Mouse (Mus musculus) heart, postnatal 0 days (tissue): ENCODE results near the gene Rassf1.

Source experiments
- CTCF ChIP-seq: IDR thresholded peaks from 2 replicates; pipeline ENCODE4 v1.5.1; 2016; ENCODE audit warnings: antibody characterized with exemption, control low read depth, low read depth
- EP300 ChIP-seq: IDR thresholded peaks from 2 replicates; pipeline ENCODE4 v1.6.1; 2016; ENCODE audit warnings: antibody characterized with exemption, low read depth

DNA sequence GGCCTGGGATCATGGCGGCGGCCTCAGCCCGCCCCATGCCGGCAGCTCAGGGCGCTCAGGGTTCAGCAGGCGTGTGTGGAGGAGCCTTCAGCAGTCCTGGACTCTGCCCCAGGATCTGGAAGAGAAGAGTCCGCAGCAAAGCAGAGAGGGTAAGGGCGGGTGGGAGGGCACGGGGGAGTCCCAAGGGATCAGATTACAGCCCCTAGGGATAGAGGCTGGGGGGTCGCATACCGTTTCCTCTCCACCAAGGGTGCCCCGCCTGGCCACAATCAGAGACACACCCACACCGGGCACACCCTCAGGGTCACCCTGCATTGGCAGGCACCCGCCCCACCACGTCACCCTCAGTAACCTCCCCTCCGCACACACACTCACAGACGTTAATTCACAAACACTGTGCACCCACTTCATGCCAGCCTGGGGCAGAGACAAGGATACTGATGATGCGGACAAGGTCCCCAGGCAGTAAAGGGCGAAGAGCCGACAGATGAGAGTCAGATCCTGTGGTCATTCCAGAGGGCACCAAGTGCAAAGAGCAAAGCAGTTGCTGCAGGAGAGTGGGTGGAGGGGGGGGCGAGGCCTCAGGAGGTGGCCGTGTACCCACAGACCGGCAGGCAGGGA lies 53.8 kb downstream of the Rassf1 start:
- no peak for TF ChIP-seq CTCF
- TF ChIP-seq EP300 = no peak
